In the genomic region with DNA sequence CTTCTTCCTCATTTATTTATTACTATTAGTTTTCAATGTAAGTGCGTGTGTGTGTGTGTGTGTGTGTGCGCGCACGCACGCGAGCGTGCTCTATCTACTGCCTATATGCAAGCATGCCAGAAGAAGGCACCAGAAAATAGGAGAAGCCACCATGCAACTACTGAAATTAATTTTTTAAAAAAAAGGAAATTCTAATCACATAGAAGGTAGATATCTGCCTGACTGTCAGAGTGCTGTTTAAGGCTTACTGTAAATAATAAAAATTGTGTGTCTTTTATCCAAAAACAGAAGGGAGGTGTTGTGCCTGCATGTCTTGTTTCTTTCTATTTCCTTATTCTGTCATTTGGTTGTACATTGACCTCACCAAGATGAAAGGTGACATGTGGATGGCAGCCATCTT, we compare ENCODE assay signal across 27 mouse cellular contexts.
A peak's percentile ranks its signal among the peaks of the same experiment; 100 is the strongest.
DNase-seq lines count a peak whose midpoint lies in the region; TF ChIP-seq lines count a peak whose summit lies in the region.
"Had no signal": no experiment of that assay in that cellular context is flagged by ENCODE, and none has a peak within 500 bp of the region (broad histone marks: within the 10 kb centered on the region; RNA-seq: fewer than 3 reads in every experiment).

No protein-coding gene starts in this region.

- H3K4me1 ChIP-seq in thymus, adult 2 months (replicated peaks; ENCODE audit: control insufficient read depth, insufficient read depth, low read length), result no peaks in the 10 kb centered on the region
- H3K4me1 ChIP-seq: embryonic facial prominence, embryonic 13.5 days; forebrain, embryonic 12.5 days; heart, embryonic 13.5 days; hindbrain, embryonic 13.5 days; midbrain, embryonic 12.5 days had no signal

- H3K4me3 ChIP-seq in thymus, adult 2 months (ENCODE audit: control insufficient read depth, insufficient read depth, low read length), result no peak overlapping the region
- H3K4me3 ChIP-seq: embryonic facial prominence, embryonic 13.5 days; erythroblast, embryonic 14.5 days; forebrain, embryonic 12.5 days; heart, adult 2 months; heart, embryonic 13.5 days; hindbrain, embryonic 13.5 days; layer of hippocampus, adult 2 months; midbrain, embryonic 12.5 days had no signal

- intact Hi-C loops in heart, postnatal 25 days (cut with DNase I), result no loop called here

- H3K27ac ChIP-seq in thymus, adult 2 months (ENCODE audit: control insufficient read depth, insufficient read depth, low read length), result no peak overlapping the region
- H3K27ac ChIP-seq: embryonic facial prominence, embryonic 13.5 days; forebrain, embryonic 12.5 days; heart, adult 2 months; heart, embryonic 13.5 days; hindbrain, embryonic 13.5 days; layer of hippocampus, adult 2 months; midbrain, embryonic 12.5 days had no signal

- peak; percentile 38 for DNase-seq in A20 (ENCODE audit: low read depth, low spot score)
- peak; percentile 95 for DNase-seq in MEL-GATA-1-ER (ENCODE audit: extremely low read depth, low read depth)
- peak; percentile 48 for DNase-seq in c-Kit-positive CD71-negative TER-119-negative erythroid progenitor cells, embryonic 14.5 days (ENCODE audit: low read depth)
- DNase-seq in splenic B cell, adult 2 months (ENCODE audit: low read depth, low spot score), result peak; percentile 9
- no peak for DNase-seq in heart, postnatal 25 days (ENCODE audit: low spot score)
- no peak for DNase-seq in urinary bladder, adult 2 months (ENCODE audit: low spot score)
- no peak for DNase-seq in thymus, adult 2 months
- DNase-seq: adrenal gland, postnatal 25 days; cerebellum, adult 18-20 months; cerebellum, postnatal 14 days; gastrocnemius, postnatal 36 days; heart, adult 2 months; heart, postnatal 14 days; kidney, adult 8-10 months; kidney, postnatal 14 days; lung, adult 18-20 months; lung, postnatal 10 days; right cerebral cortex, postnatal 14 days; spleen, adult 18-20 months; thymus, postnatal 4 days had no signal

- no peak for TF ChIP-seq POLR2A in thymus, adult 2 months (IDR thresholded peaks at IDR 0.05; ENCODE audit: control insufficient read depth, extremely low read depth, insufficient read depth, low read length, poor library complexity)

- no peaks in the 10 kb centered on the region for H3K27me3 ChIP-seq in splenic B cell, adult 2 months (ENCODE audit: control insufficient read depth, insufficient read depth, low read length, poor library complexity, severe bottlenecking)
- no peaks in the 10 kb centered on the region for H3K27me3 ChIP-seq in thymus, adult 2 months (ENCODE audit: control insufficient read depth, insufficient read depth, low read length)
- H3K27me3 ChIP-seq: embryonic facial prominence, embryonic 13.5 days; forebrain, embryonic 12.5 days; heart, embryonic 13.5 days; hindbrain, embryonic 13.5 days; midbrain, embryonic 12.5 days had no signal

- H3K36me3 ChIP-seq in splenic B cell, adult 2 months (ENCODE audit: control insufficient read depth, insufficient read depth, low read length, poor library complexity, severe bottlenecking), result no peaks in the 10 kb centered on the region
- H3K36me3 ChIP-seq in thymus, adult 2 months (ENCODE audit: control insufficient read depth, insufficient read depth, low read length), result no peaks in the 10 kb centered on the region
- H3K36me3 ChIP-seq: embryonic facial prominence, embryonic 13.5 days; forebrain, embryonic 12.5 days; heart, embryonic 13.5 days; hindbrain, embryonic 13.5 days; midbrain, embryonic 12.5 days had no signal

- TF ChIP-seq CTCF in thymus, adult 2 months (IDR thresholded peaks at IDR 0.05; ENCODE audit: borderline replicate concordance, control insufficient read depth, extremely low read depth, insufficient read depth, low read length, poor library complexity), result no peak

- 99% methylated on average over 7 of the region's 7 CpGs for WGBS in thymus, adult 2 months

Comparison
In these comparisons a context has a peak if more than half of its experiments do, and no peak if none do; other contexts are left out.
1. DNase-seq: peak in A20 (single experiment), MEL-GATA-1-ER (single experiment), c-Kit-positive CD71-negative TER-119-negative erythroid progenitor cells, embryonic 14.5 days (single experiment) and splenic B cell, adult 2 months (single experiment); none in heart, postnatal 25 days (single experiment), urinary bladder, adult 2 months (single experiment) and thymus, adult 2 months (single experiment).